In the genomic region with DNA sequence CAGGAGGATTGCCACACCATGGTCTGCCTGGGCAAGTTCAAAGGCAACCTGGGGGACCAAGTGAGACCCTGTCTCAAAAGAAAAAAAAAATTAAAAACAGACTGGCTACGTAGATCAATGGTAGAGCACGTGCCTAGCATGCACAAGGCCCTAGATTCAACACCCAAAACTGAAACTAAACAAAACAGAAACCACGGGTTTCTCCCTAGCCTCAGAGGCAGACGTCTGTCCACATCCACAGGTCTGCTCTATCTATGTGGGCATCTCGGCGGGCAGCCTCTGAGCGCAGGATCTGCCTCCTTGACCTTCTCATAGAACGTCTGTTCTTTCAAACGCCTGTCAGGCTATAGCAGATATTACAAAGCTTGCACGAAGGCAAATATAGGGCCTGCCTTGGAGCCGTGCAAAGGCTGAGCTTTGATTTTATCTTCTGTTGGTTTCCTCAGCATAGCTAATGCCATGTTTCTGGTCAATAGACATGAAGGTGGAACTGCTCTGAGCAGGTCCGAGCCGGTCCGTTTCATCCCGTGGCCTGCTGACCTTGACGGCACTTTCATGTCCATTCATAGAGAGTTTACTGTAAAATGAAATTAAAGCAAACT, we compare ENCODE assay signal across 22 mouse cellular contexts. TPM values are rescaled to one million over a fixed set of nuclear protein-coding genes. Genes with fewer than 3 reads are reported as not detected.
A peak's percentile ranks its signal among the peaks of the same experiment; 100 is the strongest.
DNase-seq lines count a peak whose midpoint lies in the region; ATAC-seq and TF ChIP-seq lines count a peak whose summit lies in the region.
"Had no signal": no experiment of that assay in that cellular context is flagged by ENCODE, and none has a peak within 500 bp of the region (broad histone marks: within the 10 kb centered on the region; RNA-seq: fewer than 3 reads in every experiment).

No protein-coding gene starts in this region.

- no peaks in the 10 kb centered on the region for H3K9me3 ChIP-seq in lung, postnatal 0 days (ENCODE audit: low read length)
- no peaks in the 10 kb centered on the region for H3K9me3 ChIP-seq in hindbrain, embryonic 10.5 days
- H3K9me3 ChIP-seq in heart, embryonic 10.5 days, result no peaks in the 10 kb centered on the region
- H3K9me3 ChIP-seq: embryonic facial prominence, embryonic 15.5 days; forebrain, embryonic 10.5 days; hindbrain, embryonic 12.5 days; kidney, embryonic 15.5 days; limb, embryonic 15.5 days; liver, embryonic 15.5 days; neural tube, embryonic 15.5 days had no signal

- DNase-seq in thymus, postnatal 0 days (ENCODE audit: low spot score), result peak; percentile 27
- DNase-seq in thymus, postnatal 25 days, result no peak
- DNase-seq in lung, postnatal 0 days (ENCODE audit: low spot score), result no peak
- DNase-seq in hindbrain, embryonic 10.5 days (ENCODE audit: low spot score), result no peak
- no peak for DNase-seq in heart, embryonic 10.5 days (ENCODE audit: low spot score)
- DNase-seq: cerebellum, adult 9-10 months; heart, postnatal 10 days; lung, postnatal 10 days; midbrain, embryonic 14.5 days; right cerebral cortex, postnatal 14 days had no signal

- no peaks in the 10 kb centered on the region for H3K4me1 ChIP-seq in lung, postnatal 0 days (ENCODE audit: insufficient read depth, low read depth, low read length)
- no peaks in the 10 kb centered on the region; the same call in none of the 2 replicates for H3K4me1 ChIP-seq in hindbrain, embryonic 10.5 days (replicated peaks)
- no peaks in the 10 kb centered on the region for H3K4me1 ChIP-seq in heart, embryonic 10.5 days
- H3K4me1 ChIP-seq: forebrain, embryonic 10.5 days; hindbrain, embryonic 12.5 days; kidney, embryonic 15.5 days; liver, embryonic 15.5 days had no signal

- no peak for TF ChIP-seq CTCF in lung, postnatal 0 days (IDR thresholded peaks at IDR 0.05)

- no peak for TF ChIP-seq EP300 in lung, postnatal 0 days (IDR thresholded peaks at IDR 0.05)

- H3K4me2 ChIP-seq in lung, postnatal 0 days (replicated peaks; ENCODE audit: low read depth, low read length), result no peak overlapping the region
- H3K4me2 ChIP-seq: embryonic facial prominence, embryonic 15.5 days; heart, embryonic 11.5 days; hindbrain, embryonic 12.5 days; kidney, embryonic 15.5 days; limb, embryonic 15.5 days; liver, embryonic 15.5 days; neural tube, embryonic 15.5 days had no signal

- H3K36me3 ChIP-seq in lung, postnatal 0 days (ENCODE audit: insufficient read depth, low read length), result no peaks in the 10 kb centered on the region
- no peaks in the 10 kb centered on the region for H3K36me3 ChIP-seq in hindbrain, embryonic 10.5 days
- no peaks in the 10 kb centered on the region for H3K36me3 ChIP-seq in heart, embryonic 10.5 days
- H3K36me3 ChIP-seq: embryonic facial prominence, embryonic 15.5 days; forebrain, embryonic 10.5 days; hindbrain, embryonic 12.5 days; kidney, embryonic 15.5 days; limb, embryonic 15.5 days; liver, embryonic 15.5 days; neural tube, embryonic 15.5 days had no signal

- 76% methylated on average over 16 of the region's 16 CpGs for WGBS in lung, postnatal 0 days
- WGBS in hindbrain, embryonic 10.5 days, result 88% methylated on average over 16 of the region's 16 CpGs
- whole genome bisulfite sequencing in heart, embryonic 10.5 days, result 84% methylated on average over 16 of the region's 16 CpGs

- ATAC-seq in activated CD4-positive, CD25-positive, alpha-beta regulatory T cell, adult 4 months, result peak; percentile 81
- peak; percentile 45; the same call in 1 of the 2 replicates for ATAC-seq in common myeloid progenitor, adult 5-6 weeks (replicated peaks; ENCODE audit: low read depth, poor library complexity, severe bottlenecking)
- no peak for ATAC-seq in lung, postnatal 0 days

- no peak overlapping the region for H3K9ac ChIP-seq in lung, postnatal 0 days (replicated peaks; ENCODE audit: low read depth)
- H3K9ac ChIP-seq: embryonic facial prominence, embryonic 15.5 days; hindbrain, embryonic 12.5 days; kidney, embryonic 15.5 days; limb, embryonic 15.5 days; liver, embryonic 15.5 days; neural tube, embryonic 15.5 days had no signal

- no peak overlapping the region for H3K4me3 ChIP-seq in lung, postnatal 0 days (ENCODE audit: low read depth, low read length)
- no peak overlapping the region for H3K4me3 ChIP-seq in hindbrain, embryonic 10.5 days
- no peak overlapping the region for H3K4me3 ChIP-seq in heart, embryonic 10.5 days
- H3K4me3 ChIP-seq: embryonic facial prominence, embryonic 15.5 days; forebrain, embryonic 10.5 days; hindbrain, embryonic 12.5 days; kidney, embryonic 15.5 days; limb, embryonic 15.5 days; liver, embryonic 15.5 days; myocyte; neural tube, embryonic 15.5 days had no signal

- no peaks in the 10 kb centered on the region for H3K27me3 ChIP-seq in lung, postnatal 0 days (replicated peaks; ENCODE audit: insufficient read depth, low read length)
- no peaks in the 10 kb centered on the region; the same call in 1 of the 2 replicates for H3K27me3 ChIP-seq in hindbrain, embryonic 10.5 days (ENCODE audit: insufficient read depth, poor library complexity, severe bottlenecking)
- H3K27me3 ChIP-seq in heart, embryonic 10.5 days (ENCODE audit: insufficient read depth, poor library complexity, severe bottlenecking), result no peaks in the 10 kb centered on the region
- H3K27me3 ChIP-seq: embryonic facial prominence, embryonic 15.5 days; hindbrain, embryonic 12.5 days; kidney, embryonic 15.5 days; limb, embryonic 15.5 days; liver, embryonic 15.5 days; neural tube, embryonic 15.5 days had no signal

- no peak overlapping the region for H3K27ac ChIP-seq in lung, postnatal 0 days (ENCODE audit: low read length)
- no peak overlapping the region for H3K27ac ChIP-seq in hindbrain, embryonic 10.5 days
- no peak overlapping the region for H3K27ac ChIP-seq in heart, embryonic 10.5 days
- H3K27ac ChIP-seq: forebrain, embryonic 10.5 days; hindbrain, embryonic 12.5 days; kidney, embryonic 15.5 days; limb, embryonic 15.5 days; liver, embryonic 15.5 days; neural tube, embryonic 15.5 days had no signal

RNA-seq across cellular contexts. Expression of a gene that starts 52.2 kb away (rescaled TPM):
- polyA plus RNA-seq in thymus, postnatal 0 days (2015; fragmentation: Nextera tagmentation; extraction: Ambion mirVana), result 11.6 and 12.5 TPM in 2 replicates
- polyA plus RNA-seq in activated CD4-positive, CD25-positive, alpha-beta regulatory T cell, adult 4 months (2017; shearing (Covaris generic)), result not detected
- total RNA-seq in common myeloid progenitor, adult 5-6 weeks (2017), result 0.46 TPM in 1 of 2 replicates, not detected in the other
- 19.3 and 19.4 TPM in 2 replicates for polyA plus RNA-seq in lung, postnatal 0 days (2015; fragmentation: Nextera tagmentation; extraction: Ambion mirVana)
- polyA plus RNA-seq in hindbrain, embryonic 10.5 days (2016; fragmentation: Nextera tagmentation; extraction: Ambion mirVana), result 3.9 and 5.8 TPM in 2 replicates
- polyA plus RNA-seq in heart, embryonic 10.5 days (2016; fragmentation: Nextera tagmentation; extraction: Ambion mirVana), result 0.30 and 2.4 TPM in 2 replicates
- total RNA-seq: megakaryocyte progenitor cell, adult 5-6 weeks had no signal
- polyA plus RNA-seq: myocyte had no signal
